Mouse (Mus musculus) stomach, postnatal 0 days (tissue): Measurements from ENCODE around the gene Ppargc1a. TPM values are rescaled to one million over a fixed set of nuclear protein-coding genes. Genes with fewer than 3 reads are reported as not detected.

Experiments
- ATAC-seq: fragments of 200-750 bp; cut with Nextera tagmentation; 2 replicates; pipeline ENCODE4 v1.8.0; 2017; ENCODE audit not compliant: low FRiP score, low TSS enrichment
- DNase-seq: peaks from one replicate; pipeline ENCODE4 v3.0.0-alpha.2; 2016; ENCODE audit warnings: low spot score
- H3K27ac ChIP-seq: fragments of 300-500 bp; sonication (generic); replicated peaks from 2 replicates; pipeline ENCODE4 v1.5.1; 2014; ENCODE audit warnings: mild to moderate bottlenecking, control low read depth
- H3K27me3 ChIP-seq: fragments of 300-500 bp; sonication (generic); 2 replicates; pipeline ENCODE4 v1.6.1; 2014; ENCODE audit warnings: low read length; ENCODE audit not compliant: control insufficient read depth, insufficient read depth
- H3K36me3 ChIP-seq: fragments of 300-500 bp; sonication (generic); 2 replicates; pipeline ENCODE4 v1.6.1; 2014; ENCODE audit warnings: low read length, mixed read lengths; ENCODE audit not compliant: control insufficient read depth, insufficient read depth
- H3K4me1 ChIP-seq: fragments of 300-500 bp; sonication (generic); replicated peaks from 2 replicates; pipeline ENCODE4 v1.6.1; 2014; ENCODE audit warnings: antibody characterized with exemption; ENCODE audit not compliant: control insufficient read depth, insufficient read depth
- H3K4me2 ChIP-seq: fragments of 300-500 bp; sonication (generic); replicated peaks from 2 replicates; pipeline ENCODE4 v1.6.1; 2014; ENCODE audit warnings: low read depth, mild to moderate bottlenecking, control low read depth, moderate library complexity
- H3K4me3 ChIP-seq: fragments of 300-500 bp; sonication (generic); 2 replicates; pipeline ENCODE4 v1.5.1; 2014; ENCODE audit warnings: low read depth, low read length, control low read depth
- H3K9ac ChIP-seq: fragments of 300-500 bp; sonication (generic); 2 replicates; pipeline ENCODE4 v1.6.1; 2014; ENCODE audit warnings: mild to moderate bottlenecking, low read length, control low read depth, mixed read lengths
- H3K9me3 ChIP-seq: fragments of 300-500 bp; sonication (generic); 2 replicates; pipeline ENCODE4 v1.6.1; 2016; ENCODE audit warnings: low read length; ENCODE audit not compliant: control insufficient read depth
- CTCF ChIP-seq: IDR thresholded peaks from 2 replicates; pipeline ENCODE4 v1.5.1; 2016; ENCODE audit warnings: antibody characterized with exemption, low read depth, mild to moderate bottlenecking, moderate library complexity
- EP300 ChIP-seq: optimal IDR thresholded peaks from 2 replicates; pipeline ENCODE3; 2016; ENCODE audit warnings: antibody characterized with exemption
- WGBS: fragments of 180-500 bp; shearing (Covaris S2); extraction: QIAGEN DNeasy Blood & Tissue Kit; methylation state at CpG from one replicate; pipeline ENCODE4 v1.1.7; 2014; 5-methylcytosine and 5-hydroxymethylcytosine counted together
- polyA plus RNA-seq: library from polyadenylated mRNA; unstranded; fragments of >200 nt; fragmentation: Nextera tagmentation; extraction: Ambion mirVana; gene quantifications from 2 replicates; pipeline ENCODE4 v1.2.1, GENCODE M21; 2015

Gene Ppargc1a
- polyA plus RNA-seq, 1 experiment from 2014 or later, result 5.1 TPM

- Histone ChIP-seq H3K4me1 (no peaks in the 10 kb centered on the region), H3K27me3 (no peaks in the 10 kb centered on the region), H3K36me3 (no peaks in the 10 kb centered on the region), H3K9ac (no peak overlapping the region), H3K4me3 (no peak overlapping the region), H3K9me3 (no peaks in the 10 kb centered on the region), H3K27ac (no peak overlapping the region), H3K4me2 (no peak overlapping the region)
- no peak for ATAC-seq
- 71% methylated on average over 3 of the region's 3 CpGs for WGBS
- TF ChIP-seq EP300 (no peak), CTCF (peak; percentile 49)
- no peak for DNase-seq
Measured at GRCm38 (mm10) chr5:51520807-51521206, 46.7 kb downstream of the Ppargc1a start.

GRCm38 (mm10) chr5:51517440-51518187 lies 49.9 kb downstream of the Ppargc1a start:
- TF ChIP-seq EP300 (no peak), CTCF (no peak)
- Histone ChIP-seq H3K4me1 (no peaks in the 10 kb centered on the region), H3K9ac (no peak overlapping the region), H3K36me3 (no peaks in the 10 kb centered on the region), H3K9me3 (no peaks in the 10 kb centered on the region), H3K4me3 (no peak overlapping the region), H3K4me2 (no peak overlapping the region), H3K27me3 (no peaks in the 10 kb centered on the region), H3K27ac (no peak overlapping the region)
- 78% methylated on average over 6 of the region's 6 CpGs for whole genome bisulfite sequencing
- ATAC-seq, result no peak
- DNase-seq, result no peak

- Histone ChIP-seq H3K27ac (no peak overlapping the region), H3K4me1 (no peaks in the 10 kb centered on the region), H3K36me3 (no peaks in the 10 kb centered on the region), H3K9me3 (no peaks in the 10 kb centered on the region), H3K9ac (no peak overlapping the region), H3K4me2 (no peak overlapping the region), H3K27me3 (no peaks in the 10 kb centered on the region), H3K4me3 (no peak overlapping the region)
- WGBS, result 88% methylated on average over 2 of the region's 2 CpGs
- TF ChIP-seq EP300 (no peak), CTCF (no peak)
- ATAC-seq, result no peak
- DNase-seq, result no peak
Measured at GRCm38 (mm10) chr5:51504654-51505053, 62.9 kb downstream of the Ppargc1a start.

- no peaks in the 10 kb centered on the region for H3K27me3 ChIP-seq
- 42% methylated on average over 9 of the region's 9 CpGs for WGBS
- no peak overlapping the region for H3K4me2 ChIP-seq
- no peaks in the 10 kb centered on the region for H3K4me1 ChIP-seq
- no peaks in the 10 kb centered on the region for H3K9me3 ChIP-seq
- DNase-seq (no peak), ATAC-seq (no peak)
- H3K4me3 ChIP-seq, result no peak overlapping the region
- TF ChIP-seq CTCF (no peak), EP300 (no peak)
- no peak overlapping the region for H3K27ac ChIP-seq
- no peak overlapping the region for H3K9ac ChIP-seq
- H3K36me3 ChIP-seq, result no peaks in the 10 kb centered on the region
Measured at GRCm38 (mm10) chr5:51497910-51498517, 69.5 kb downstream of the Ppargc1a start.

- WGBS, result 78% methylated on average over 6 of the region's 6 CpGs
- no peaks in the 10 kb centered on the region for H3K27me3 ChIP-seq
- DNase-seq (no peak), ATAC-seq (no peak)
- TF ChIP-seq EP300, result no peak
- TF ChIP-seq CTCF, result no peak
- no peak overlapping the region for H3K4me2 ChIP-seq
- H3K27ac ChIP-seq, result no peak overlapping the region
- no peaks in the 10 kb centered on the region for H3K9me3 ChIP-seq
- no peaks in the 10 kb centered on the region for H3K4me1 ChIP-seq
- no peak overlapping the region for H3K9ac ChIP-seq
- no peaks in the 10 kb centered on the region for H3K36me3 ChIP-seq
- H3K4me3 ChIP-seq, result no peak overlapping the region
Measured at GRCm38 (mm10) chr5:51495446-51495845, 72.1 kb downstream of the Ppargc1a start.

- no peak overlapping the region for H3K9ac ChIP-seq
- no peaks in the 10 kb centered on the region for H3K36me3 ChIP-seq
- H3K27me3 ChIP-seq, result no peaks in the 10 kb centered on the region
- no peak for ATAC-seq
- DNase-seq, result no peak
- H3K9me3 ChIP-seq, result no peaks in the 10 kb centered on the region
- no peak overlapping the region for H3K4me2 ChIP-seq
- TF ChIP-seq CTCF (no peak), EP300 (no peak)
- 64% methylated on average over 15 of the region's 15 CpGs for WGBS
- no peak overlapping the region for H3K4me3 ChIP-seq
- no peaks in the 10 kb centered on the region for H3K4me1 ChIP-seq
- H3K27ac ChIP-seq, result no peak overlapping the region
Measured at GRCm38 (mm10) chr5:51494358-51494876, 73.1 kb downstream of the Ppargc1a start.
